Mouse (Mus musculus) G1E (cell line): ENCODE results near the gene Irf2.

Source experiments
- CTCF ChIP-seq: IDR thresholded peaks from 2 replicates; pipeline ENCODE4 v1.5.1; 2012; ENCODE audit warnings: low read depth, low read length, inconsistent platforms, mixed read lengths
- GATA1 ChIP-seq: IDR thresholded peaks from 2 replicates; pipeline ENCODE4 v1.6.1; 2012; ENCODE audit warnings: borderline replicate concordance, low read length, inconsistent platforms, mixed read lengths
- GATA2 ChIP-seq: IDR thresholded peaks from 2 replicates; pipeline ENCODE4 v1.6.1; 2012; ENCODE audit warnings: low read depth, low read length, inconsistent platforms, borderline replicate concordance
- POLR2AphosphoS5 ChIP-seq: IDR thresholded peaks from 2 replicates; pipeline ENCODE4 v1.6.1; 2012; ENCODE audit warnings: low read depth, low read length, inconsistent platforms; ENCODE audit not compliant: insufficient replicate concordance
- TAL1 ChIP-seq: conservative IDR thresholded peaks from 2 replicates; pipeline ENCODE4 v1.6.1; 2012; ENCODE audit warnings: low read depth, low read length, inconsistent platforms, mixed read lengths

DNA sequence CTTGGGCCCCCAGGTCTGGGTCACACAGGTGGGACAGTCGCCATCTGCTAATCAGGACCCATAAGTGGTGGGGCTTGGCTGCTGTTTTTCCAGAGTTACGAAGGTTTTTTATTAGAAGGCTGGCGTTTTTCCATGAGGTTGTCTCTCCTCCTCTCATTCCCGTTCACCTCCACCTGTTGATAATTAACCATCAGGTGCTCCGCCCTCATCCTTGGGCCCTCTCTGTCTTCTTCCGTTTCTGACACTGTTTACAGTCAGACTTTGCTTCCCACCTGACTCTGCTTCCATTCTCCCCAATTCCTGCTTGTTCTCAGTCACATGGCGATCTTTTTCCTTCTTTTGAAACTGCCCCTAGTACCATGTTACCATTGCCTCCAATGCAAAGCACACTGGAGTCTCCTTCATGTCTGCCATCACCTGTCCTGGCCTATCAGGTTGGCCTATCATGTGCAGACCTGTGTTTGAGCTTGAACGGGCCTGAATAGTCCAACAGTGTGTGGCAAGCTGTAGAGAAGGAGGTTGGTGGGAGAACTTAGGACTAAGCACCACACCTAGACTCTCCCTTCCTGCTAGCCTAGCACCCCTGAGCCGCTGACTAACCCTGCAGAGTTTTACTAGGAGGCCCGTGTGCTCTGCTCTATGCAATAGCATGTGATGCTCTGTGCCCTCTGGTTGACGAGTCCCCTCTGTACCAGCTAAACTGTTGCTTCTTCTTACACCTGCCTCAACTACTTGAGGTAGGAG lies 90.8 kb downstream of the Irf2 start:
- TF ChIP-seq CTCF (no peak), TAL1 (no peak), GATA1 (no peak), POLR2AphosphoS5 (no peak), GATA2 (no peak)
